Mouse (Mus musculus): ENCODE measurements around the gene H2-Q2.
"Not testable (repeated sequence)": the region's sequence is repeated elsewhere in the genome, so short reads cannot be mapped to it uniquely, and the experiment has no call there.

H2-Q2 gene

GRCm38 (mm10) chr17:35359470-35359862 is 17.4 kb downstream of the H2-Q2 start:
- no peak for DNase-seq (ENCODE audit: low spot score in 2 of 2)

- peak; percentile 87 to 93 for DNase-seq (ENCODE audit: low spot score in 2 of 2)
Observed at GRCm38 (mm10) chr17:35379369-35379728, 37.3 kb downstream of the H2-Q2 start, which contains the start of gene H2-Q4. TSS of gene H2-Q4 (plus strand) at chr17:35379617.

- peak; percentile 31 to 75 for DNase-seq (ENCODE audit: low spot score in 2 of 2)
Observed at GRCm38 (mm10) chr17:35379729-35380451, 37.8 kb downstream of the H2-Q2 start.

GRCm38 (mm10) chr17:35389796-35390195 is 47.8 kb downstream of the H2-Q2 start:
- peak; percentile 25 to 78 for DNase-seq (ENCODE audit: low spot score in 2 of 2)

- not testable (repeated sequence) for DNase-seq (ENCODE audit: low spot score in 2 of 2)
Observed at GRCm38 (mm10) chr17:35392671-35393070, 50.6 kb downstream of the H2-Q2 start.

DNA sequence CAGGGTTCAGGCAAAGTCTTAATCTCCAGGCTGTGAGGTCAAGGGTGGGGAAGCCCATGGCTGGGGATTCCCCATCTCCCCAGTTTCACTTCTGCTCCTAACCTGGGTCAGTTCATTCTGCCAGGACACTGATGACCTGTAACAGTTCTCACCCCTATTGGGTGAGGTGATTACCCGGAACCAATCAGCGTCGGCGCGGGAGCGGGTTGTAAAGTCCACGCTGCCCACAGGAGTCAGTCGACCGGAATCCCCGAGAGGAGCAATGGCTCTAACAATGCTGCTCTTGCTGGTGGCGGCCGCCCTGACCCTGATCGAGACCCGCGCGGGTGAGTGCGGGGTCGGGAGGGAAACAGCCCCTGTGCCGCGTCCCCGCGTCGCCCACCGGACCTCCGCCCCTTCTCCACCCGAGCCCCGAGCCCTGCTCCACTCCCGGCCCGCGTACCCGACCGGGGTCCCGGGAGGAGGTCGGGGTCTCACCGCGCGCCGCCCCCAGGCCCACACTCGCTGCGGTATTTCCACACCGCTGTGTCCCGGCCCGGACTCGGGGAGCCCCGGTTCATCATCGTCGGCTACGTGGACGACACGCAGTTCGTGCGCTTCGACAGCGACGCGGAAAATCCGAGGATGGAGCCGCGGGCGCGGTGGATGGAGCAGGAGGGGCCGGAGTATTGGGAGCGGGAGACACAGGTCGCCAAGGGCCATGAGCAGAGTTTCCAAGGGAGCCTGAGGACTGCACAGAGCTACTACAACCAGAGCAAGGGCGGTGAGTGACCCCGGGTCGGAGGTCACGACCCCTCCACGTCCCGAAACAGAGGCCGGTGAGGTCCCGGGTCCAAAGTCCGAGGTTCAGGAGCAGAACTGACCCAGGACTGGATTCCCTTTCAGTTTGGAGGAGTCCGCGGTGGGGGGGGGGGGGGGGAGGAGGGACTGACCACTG is 52.1 kb downstream of the H2-Q2 start:
- not testable (repeated sequence) for DNase-seq (ENCODE audit: low spot score in 2 of 2)
